Mouse (Mus musculus): ENCODE measurements around the gene Gdpd1.

GRCm38 (mm10) chr11:87083712-87084111 is 9.8 kb upstream of the Gdpd1 start:
- no peak for TF ChIP-seq POLR2A (IDR thresholded peaks at IDR 0.05; ENCODE audit: borderline replicate concordance, extremely low read depth, insufficient read depth, insufficient read length, poor library complexity, severe bottlenecking)
- TF ChIP-seq CTCF (IDR thresholded peaks at IDR 0.05; ENCODE audit: borderline replicate concordance, extremely low read depth, insufficient read depth, insufficient read length), result no peak

Data from brain, embryonic 14.5 days (tissue).